Mouse (Mus musculus) ES-Bruce4 (cell line): ENCODE measurements around the gene Pcolce. TPM values are rescaled to one million over a fixed set of nuclear protein-coding genes. Genes with fewer than 3 reads are reported as not detected.

Experiments used
- H3K27ac ChIP-seq: 2 replicates; pipeline ENCODE4 v1.5.1; 2012; ENCODE audit warnings: low read length, inconsistent platforms; ENCODE audit not compliant: insufficient read depth
- H3K27me3 ChIP-seq: 2 replicates; pipeline ENCODE4 v1.6.1; 2012; ENCODE audit warnings: mild to moderate bottlenecking, low read length, inconsistent platforms; ENCODE audit not compliant: control insufficient read depth, poor library complexity, insufficient read depth, severe bottlenecking
- H3K36me3 ChIP-seq: 2 replicates; pipeline ENCODE4 v1.6.1; 2012; ENCODE audit warnings: inconsistent platforms, mild to moderate bottlenecking, low read length, moderate library complexity; ENCODE audit not compliant: control insufficient read depth, poor library complexity, insufficient read depth, severe bottlenecking
- H3K4me1 ChIP-seq: one replicate; pipeline ENCODE4 v1.8.1; 2011; ENCODE audit warnings: low read length; ENCODE audit not compliant: control insufficient read depth, insufficient read depth
- H3K4me3 ChIP-seq: 2 replicates; pipeline ENCODE4 v1.5.1; 2011; ENCODE audit warnings: low read depth, mild to moderate bottlenecking, low read length
- H3K9ac ChIP-seq: 2 replicates; pipeline ENCODE4 v1.6.1; 2012; ENCODE audit warnings: low read depth, mild to moderate bottlenecking, inconsistent platforms; ENCODE audit not compliant: poor library complexity, severe bottlenecking
- H3K9me3 ChIP-seq: replicated peaks from 2 replicates; pipeline ENCODE4 v1.6.1; 2012; ENCODE audit warnings: mild to moderate bottlenecking, low read length, inconsistent platforms; ENCODE audit not compliant: control insufficient read depth, poor library complexity, insufficient read depth, severe bottlenecking
- CTCF ChIP-seq: IDR thresholded peaks from one replicate; pipeline ENCODE4 v1.8.1; 2011; ENCODE audit warnings: low read depth, low read length
- EP300 ChIP-seq: IDR thresholded peaks from 2 replicates; pipeline ENCODE4 v1.6.1; 2011; ENCODE audit warnings: low read depth, low read length; ENCODE audit not compliant: insufficient read depth
- POLR2A ChIP-seq: IDR thresholded peaks from one replicate; pipeline ENCODE4 v1.8.1; 2011; ENCODE audit warnings: low read length; ENCODE audit not compliant: insufficient read depth
- polyA plus RNA-seq: library from polyadenylated mRNA; stranded (reverse); fragments of >200 nt; gene quantifications from 2 replicates; pipeline ENCODE4 v1.2.4, GENCODE M21; 2011; ENCODE audit warnings: low read depth; ENCODE audit not compliant: missing spikeins, insufficient read depth, insufficient read length

Pcolce gene
- polyA plus RNA-seq, 1 experiment, result 49.2 TPM

GRCm38 (mm10) chr5:137652474-137652873 lies 38.9 kb upstream of the Pcolce start:
- no peak overlapping the region for H3K27ac ChIP-seq
- H3K4me1 ChIP-seq, result no peaks in the 10 kb centered on the region
- no peaks in the 10 kb centered on the region for H3K9me3 ChIP-seq
- TF ChIP-seq POLR2A (no peak), EP300 (no peak), CTCF (peak; percentile 73)
- H3K27me3 ChIP-seq, result no peaks in the 10 kb centered on the region
- H3K4me3 ChIP-seq, result no peak overlapping the region
- no peak overlapping the region for H3K9ac ChIP-seq
- peaks cover 4% of the 10 kb centered on the region; the same call in 1 of the 2 replicates for H3K36me3 ChIP-seq

GRCm38 (mm10) chr5:137649669-137650571 lies 36.3 kb upstream of the Pcolce start:
- peak overlapping the region; percentile 34; the same call in 1 of the 2 replicates for H3K9ac ChIP-seq
- TF ChIP-seq CTCF (no peak), EP300 (no peak), POLR2A (no peak)
- H3K4me3 ChIP-seq, result peak overlapping the region; percentile 51
- H3K27me3 ChIP-seq, result no peaks in the 10 kb centered on the region
- no peaks in the 10 kb centered on the region for H3K4me1 ChIP-seq
- H3K9me3 ChIP-seq, result no peaks in the 10 kb centered on the region
- H3K36me3 ChIP-seq, result peaks cover 4% of the 10 kb centered on the region; the same call in 1 of the 2 replicates
- peak overlapping the region; percentile 25 for H3K27ac ChIP-seq

DNA sequence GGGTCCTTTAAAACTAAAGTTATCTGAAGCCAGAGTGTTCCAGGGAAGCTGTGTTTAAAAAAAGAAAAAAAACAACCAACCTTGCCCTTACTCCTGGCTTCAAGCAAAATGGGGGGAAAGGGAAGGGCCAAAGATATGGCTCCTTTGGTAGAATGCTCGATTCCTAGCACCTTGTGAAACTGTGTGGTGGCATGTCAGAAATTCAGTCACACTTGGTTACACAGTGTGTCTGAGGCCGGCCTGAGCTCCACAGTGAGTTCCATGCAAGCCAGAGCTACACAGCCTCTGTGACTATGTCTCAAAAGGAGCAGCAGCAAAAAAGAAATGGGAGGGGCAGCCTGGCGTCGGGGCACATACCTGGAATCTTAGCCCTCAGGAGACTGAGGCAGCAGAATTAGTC lies 35.7 kb upstream of the Pcolce start:
- Histone ChIP-seq H3K4me3 (no peak overlapping the region), H3K27me3 (no peaks in the 10 kb centered on the region), H3K9ac (0 out of 2 replicates have a peak overlapping the region, but pooled peaks have one; percentile 34), H3K4me1 (no peaks in the 10 kb centered on the region), H3K36me3 (peaks cover 4% of the 10 kb centered on the region; the same call in 1 of the 2 replicates), H3K27ac (peak overlapping the region; percentile 22; the same call in 1 of the 2 replicates), H3K9me3 (no peaks in the 10 kb centered on the region)
- TF ChIP-seq EP300 (no peak), CTCF (no peak), POLR2A (no peak)

DNA sequence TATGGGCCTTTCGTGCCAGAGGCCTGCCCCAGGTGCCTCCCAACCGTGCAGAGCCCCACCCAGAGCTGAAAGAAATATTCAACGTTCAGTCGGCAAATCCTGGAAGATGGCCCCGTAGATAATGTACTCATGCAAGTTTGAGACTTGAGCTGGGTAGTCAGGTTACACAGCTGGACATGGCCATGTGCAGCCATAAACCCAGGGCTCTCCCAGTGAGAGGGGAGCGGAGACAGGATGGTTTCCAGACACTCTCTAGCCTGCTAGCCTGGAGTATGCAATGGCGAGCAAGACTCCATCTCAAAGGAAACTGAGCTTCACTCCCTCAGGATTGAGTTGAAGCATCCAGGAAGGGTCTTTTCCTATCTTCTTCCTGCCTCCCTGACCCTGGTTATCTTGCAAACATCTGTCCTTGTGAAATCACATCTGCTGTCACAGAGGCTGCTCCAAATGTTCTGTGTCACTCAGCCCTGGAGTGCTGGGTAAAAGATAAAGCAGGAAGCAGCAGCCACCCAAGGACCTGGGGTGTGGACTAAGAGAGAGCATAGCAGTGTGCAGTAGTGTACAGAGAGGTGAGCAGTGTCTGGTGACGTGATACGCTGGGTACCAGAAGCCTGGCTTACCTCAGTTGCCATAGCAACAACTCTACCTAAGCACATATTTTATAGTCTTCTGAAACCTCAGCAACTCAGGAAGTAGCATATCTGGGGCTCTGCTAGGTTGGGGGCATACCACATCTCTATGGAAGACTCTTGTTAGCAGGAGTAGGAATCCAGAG lies 34.4 kb upstream of the Pcolce start:
- H3K4me3 ChIP-seq, result no peak overlapping the region
- H3K36me3 ChIP-seq, result peaks cover 4% of the 10 kb centered on the region; the same call in 1 of the 2 replicates
- TF ChIP-seq POLR2A, result no peak
- TF ChIP-seq EP300, result no peak
- no peak for TF ChIP-seq CTCF
- no peaks in the 10 kb centered on the region for H3K9me3 ChIP-seq
- H3K4me1 ChIP-seq, result no peaks in the 10 kb centered on the region
- no peaks in the 10 kb centered on the region for H3K27me3 ChIP-seq
- H3K27ac ChIP-seq, result no peak overlapping the region
- H3K9ac ChIP-seq, result no peak overlapping the region

DNA sequence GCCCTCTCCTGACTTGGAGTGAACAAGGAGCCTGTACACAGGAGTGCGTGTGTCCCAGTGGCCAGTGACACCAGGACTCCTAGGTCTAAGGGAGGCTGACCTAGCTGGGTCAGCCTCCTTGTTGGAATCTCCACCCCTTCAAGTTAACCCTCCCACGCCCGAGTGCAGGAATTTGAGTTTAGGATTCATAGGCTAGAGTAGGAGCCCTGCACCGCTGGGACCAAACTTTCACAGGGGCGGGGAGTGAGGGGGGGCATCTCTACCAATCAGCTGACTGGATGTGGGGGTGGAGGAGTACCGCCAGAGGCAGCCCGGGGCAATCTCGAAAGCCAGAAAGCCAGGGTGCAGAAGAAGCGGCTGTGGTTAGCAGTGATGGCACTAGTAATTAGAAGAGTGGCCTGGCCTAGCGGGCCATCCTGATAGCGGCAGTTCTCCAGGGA lies 32.1 kb upstream of the Pcolce start, which contains the start of gene Irs3:
Irs3 (minus strand) TSS at position 63 of the 440 bp plus-strand sequence.
- Histone ChIP-seq H3K27me3 (no peaks in the 10 kb centered on the region), H3K9me3 (no peaks in the 10 kb centered on the region), H3K9ac (peak within 1 kb of the TSS; percentile 35), H3K27ac (no peak within 1 kb of the TSS), H3K4me3 (peak within 1 kb of the TSS; percentile 41), H3K36me3 (no peaks in the 10 kb centered on the region), H3K4me1 (no peaks in the 10 kb centered on the region)
- TF ChIP-seq CTCF (no peak), EP300 (no peak)
